Mouse (Mus musculus): ENCODE data around the gene Snrnp70. TPM values are rescaled to one million over a fixed set of nuclear protein-coding genes. Genes with fewer than 3 reads are reported as not detected.

Gene Snrnp70
- polyA plus RNA-seq, 1 experiment from 2014 or later, result 191 TPM

DNA sequence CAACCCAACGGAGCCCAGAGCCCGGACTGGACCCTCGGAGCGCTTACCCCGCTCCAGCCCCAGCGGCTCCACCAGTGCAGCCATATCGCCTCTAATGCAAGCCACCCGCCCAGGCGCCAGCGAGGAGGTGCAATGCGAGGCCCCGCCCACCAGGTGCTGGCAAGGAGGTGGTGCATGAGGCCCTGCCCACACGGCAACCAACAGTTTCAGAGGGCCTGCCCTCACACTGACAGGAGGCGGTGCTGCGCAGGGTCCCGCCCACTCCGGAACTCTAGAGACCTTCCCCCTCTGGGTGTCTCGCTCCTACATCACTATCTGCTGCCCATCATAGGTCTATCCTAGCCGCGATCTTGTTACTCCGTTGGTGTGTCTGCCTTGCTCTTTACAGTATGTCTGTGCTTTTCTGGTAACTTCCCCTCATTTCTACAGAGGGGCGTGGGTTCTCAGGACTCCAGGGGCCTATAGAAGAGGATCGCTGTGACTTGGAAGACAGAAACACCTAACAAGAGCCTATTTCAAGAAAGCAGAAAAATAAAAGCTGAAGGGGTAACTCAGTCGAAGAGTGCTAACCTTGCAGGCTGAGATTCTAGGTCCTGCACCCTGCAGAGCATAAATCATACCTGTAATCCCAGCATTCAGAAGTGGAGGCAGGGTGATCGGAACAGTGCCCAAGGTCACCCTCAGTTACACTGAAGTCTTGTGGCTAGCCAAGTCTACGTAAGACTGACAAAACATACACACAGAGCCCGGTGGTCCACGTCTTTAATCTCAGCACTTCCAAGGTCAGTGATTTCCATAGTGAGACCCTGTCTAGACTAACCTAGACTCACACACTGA lies 24.8 kb downstream of the Snrnp70 start, which contains the start of gene Lin7b:
TSS of gene Lin7b (minus strand) at position 109 of the 837 bp plus-strand sequence.
- Histone ChIP-seq H3K4me1 (replicated peaks; ENCODE audit: control insufficient read depth, insufficient read depth, low read length) (peaks cover 25% of the 10 kb centered on the region), H3K9ac (ENCODE audit: low read length) (peak within 1 kb of the TSS; percentile 59), H3K4me2 (ENCODE audit: low read depth, low read length) (peak within 1 kb of the TSS; percentile 97), H3K27ac (ENCODE audit: low read length) (no peak within 1 kb of the TSS), H3K9me3 (ENCODE audit: control insufficient read depth, low read length) (no peaks in the 10 kb centered on the region), H3K27me3 (ENCODE audit: control insufficient read depth, insufficient read depth, low read depth, low read length) (peaks cover 23% of the 10 kb centered on the region), H3K36me3 (ENCODE audit: control insufficient read depth, insufficient read depth, low read length) (peaks cover 16% of the 10 kb centered on the region), H3K4me3 (ENCODE audit: low read length) (peak within 1 kb of the TSS; percentile 60)
- WGBS, result 8% methylated on average over 28 of the region's 28 CpGs
- ATAC-seq (ENCODE audit: low read depth), result peak; percentile 67

DNA sequence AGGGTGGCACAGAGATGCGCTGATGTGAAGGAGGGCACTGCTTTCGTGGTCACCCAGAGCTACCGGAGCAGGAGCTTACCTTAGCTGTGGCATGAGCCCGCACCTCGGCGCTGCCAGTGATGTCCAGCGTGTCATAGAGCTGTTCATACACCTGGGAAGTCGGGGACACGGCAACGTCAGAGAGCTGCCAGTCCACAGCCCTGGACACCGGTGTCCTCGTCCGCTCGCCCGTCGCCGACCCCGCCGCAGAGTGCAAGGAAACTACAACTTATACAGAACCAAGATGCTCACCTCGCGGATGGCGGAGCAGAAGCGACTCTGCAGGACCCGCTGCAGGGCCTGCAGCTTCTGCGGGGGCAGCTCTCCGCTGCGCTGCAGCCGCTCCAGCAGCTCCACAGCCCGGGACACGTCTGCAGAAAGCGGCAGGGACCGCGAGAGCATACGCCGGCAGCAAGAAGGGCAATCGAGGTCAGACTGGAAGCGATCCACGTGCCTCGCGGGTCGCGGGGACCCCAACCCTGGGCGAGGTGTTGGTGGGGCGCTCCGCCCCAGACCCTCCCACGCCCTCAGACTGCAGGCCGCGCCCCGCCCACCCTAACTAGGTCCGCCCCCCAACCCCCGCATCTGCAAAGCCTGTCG lies 25.6 kb downstream of the Snrnp70 start:
- H3K9me3 ChIP-seq (ENCODE audit: control insufficient read depth, low read length), result no peaks in the 10 kb centered on the region
- no peak; the same call in 1 of the 2 replicates for ATAC-seq (ENCODE audit: low read depth)
- H3K4me1 ChIP-seq (replicated peaks; ENCODE audit: control insufficient read depth, insufficient read depth, low read length), result peaks cover 25% of the 10 kb centered on the region
- peaks cover 29% of the 10 kb centered on the region for H3K27me3 ChIP-seq (ENCODE audit: control insufficient read depth, insufficient read depth, low read depth, low read length)
- peak overlapping the region; percentile 60 for H3K4me3 ChIP-seq (ENCODE audit: low read length)
- H3K9ac ChIP-seq (ENCODE audit: low read length), result peak overlapping the region; percentile 59
- 6% methylated on average over 51 of the region's 52 CpGs for WGBS
- H3K36me3 ChIP-seq (ENCODE audit: control insufficient read depth, insufficient read depth, low read length), result peaks cover 13% of the 10 kb centered on the region
- H3K27ac ChIP-seq (ENCODE audit: low read length), result no peak overlapping the region
- peak overlapping the region; percentile 97 for H3K4me2 ChIP-seq (ENCODE audit: low read depth, low read length)

DNA sequence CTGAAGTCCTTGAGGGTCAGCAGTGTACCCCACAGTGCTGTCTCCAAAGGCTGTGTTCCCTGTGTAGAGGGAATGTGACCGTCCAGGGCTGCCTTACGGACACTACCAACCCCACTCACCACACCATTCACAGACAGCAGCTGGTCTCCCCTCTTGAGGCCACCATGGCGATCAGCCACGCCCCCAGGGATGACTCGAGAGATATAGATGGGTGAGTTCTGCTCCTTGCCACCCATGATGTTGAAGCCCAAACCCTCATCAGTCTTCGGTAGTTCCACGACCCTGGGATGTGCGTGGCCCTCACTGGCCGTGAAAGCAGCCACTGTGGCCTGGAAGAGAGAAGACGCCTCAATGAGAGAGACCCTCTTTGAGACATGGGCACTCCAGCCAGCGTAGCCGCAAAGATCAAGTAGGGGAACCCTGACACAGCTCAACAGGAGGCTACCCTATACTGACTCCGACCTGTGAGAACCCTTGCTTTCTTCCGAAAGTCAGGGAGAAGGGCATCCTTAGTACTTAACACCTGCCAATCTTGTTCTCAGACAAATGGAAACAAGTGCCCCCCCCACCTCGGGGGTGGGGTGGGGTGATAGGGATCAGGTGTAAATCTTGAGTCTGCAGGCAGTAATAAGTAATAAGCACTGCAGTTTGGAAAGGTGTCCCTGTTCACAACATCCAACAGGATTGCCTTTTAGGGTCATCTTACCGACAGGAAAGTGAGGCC lies 26.4 kb downstream of the Snrnp70 start:
- Histone ChIP-seq H3K27me3 (ENCODE audit: control insufficient read depth, insufficient read depth, low read depth, low read length) (peaks cover 32% of the 10 kb centered on the region), H3K9me3 (ENCODE audit: control insufficient read depth, low read length) (no peaks in the 10 kb centered on the region), H3K27ac (ENCODE audit: low read length) (no peak overlapping the region), H3K4me2 (ENCODE audit: low read depth, low read length) (no peak overlapping the region), H3K36me3 (ENCODE audit: control insufficient read depth, insufficient read depth, low read length) (peaks cover 10% of the 10 kb centered on the region; the same call in 1 of the 2 replicates), H3K9ac (ENCODE audit: low read length) (no peak overlapping the region), H3K4me3 (ENCODE audit: low read length) (no peak overlapping the region), H3K4me1 (replicated peaks; ENCODE audit: control insufficient read depth, insufficient read depth, low read length) (peaks cover 25% of the 10 kb centered on the region)
- ATAC-seq (ENCODE audit: low read depth), result no peak
- 66% methylated on average over 16 of the region's 16 CpGs for WGBS

DNA sequence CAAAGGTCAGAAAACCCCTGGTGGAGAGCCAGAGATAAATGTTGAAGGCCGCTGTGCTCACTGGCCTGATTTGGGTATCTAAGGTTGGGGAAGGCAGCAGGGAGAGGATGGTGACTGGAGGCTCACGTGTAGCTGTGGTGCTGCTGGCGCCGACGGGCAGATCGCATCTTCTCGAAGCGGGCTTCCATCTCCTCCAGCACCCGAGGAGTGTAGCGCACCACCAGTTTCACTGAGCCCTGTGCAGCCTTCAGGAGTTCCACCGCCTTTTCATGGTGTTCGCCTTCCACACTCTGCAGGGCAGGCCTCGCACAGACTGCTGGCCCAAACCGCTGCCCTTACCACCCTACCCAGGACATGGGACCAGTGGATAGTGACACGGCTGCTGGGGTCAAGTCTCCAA lies 27.4 kb downstream of the Snrnp70 start:
- no peak for ATAC-seq (ENCODE audit: low read depth)
- Histone ChIP-seq H3K4me3 (ENCODE audit: low read length) (no peak overlapping the region), H3K27me3 (ENCODE audit: control insufficient read depth, insufficient read depth, low read depth, low read length) (peaks cover 39% of the 10 kb centered on the region), H3K4me2 (ENCODE audit: low read depth, low read length) (no peak overlapping the region), H3K9ac (ENCODE audit: low read length) (no peak overlapping the region; the same call in none of the 2 replicates), H3K9me3 (ENCODE audit: control insufficient read depth, low read length) (no peaks in the 10 kb centered on the region), H3K27ac (ENCODE audit: low read length) (no peak overlapping the region), H3K4me1 (replicated peaks; ENCODE audit: control insufficient read depth, insufficient read depth, low read length) (peaks cover 25% of the 10 kb centered on the region), H3K36me3 (ENCODE audit: control insufficient read depth, insufficient read depth, low read length) (peaks cover 5% of the 10 kb centered on the region; the same call in 1 of the 2 replicates)
- 80% methylated on average over 15 of the region's 15 CpGs for WGBS

DNA sequence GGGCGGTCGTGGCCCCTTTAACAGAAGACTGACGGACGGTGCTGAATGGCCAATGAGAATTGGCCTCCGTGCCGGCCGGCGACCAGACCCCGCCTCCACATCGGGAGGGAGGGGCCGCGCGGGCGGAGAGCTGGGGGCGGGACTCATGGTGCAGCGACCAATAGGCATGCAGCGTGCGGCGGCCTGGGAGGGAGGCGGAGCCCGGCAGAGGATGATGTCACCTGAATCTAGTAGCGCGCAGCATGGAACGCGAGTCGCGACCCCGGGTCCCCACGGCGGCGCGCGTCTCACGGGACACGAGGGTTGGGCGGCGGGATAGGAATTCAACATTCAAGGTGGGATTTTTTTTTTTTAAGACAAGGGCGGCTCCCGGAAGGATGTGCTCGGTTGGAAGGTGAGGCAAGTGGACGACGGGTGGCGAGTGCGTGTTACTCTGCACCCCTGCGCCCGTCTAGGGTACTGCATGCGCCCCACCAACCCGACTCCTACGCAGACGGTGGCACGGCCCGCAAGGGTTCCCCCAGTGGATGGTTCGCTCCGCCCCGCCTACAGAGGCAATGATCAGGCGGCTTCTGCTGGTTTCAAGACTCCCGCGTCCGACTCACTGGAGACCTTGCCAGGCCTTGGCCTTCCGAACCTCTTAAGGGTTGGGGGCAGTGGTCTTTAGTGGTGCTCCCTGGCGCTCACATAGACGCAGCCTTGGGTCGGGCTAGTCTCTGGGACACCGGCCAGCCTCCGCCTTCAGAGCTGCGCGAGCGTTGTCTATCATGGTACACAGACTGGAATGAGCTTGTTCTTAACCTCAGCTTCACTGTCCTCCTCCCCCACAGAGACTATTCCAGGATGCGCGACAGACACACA lies 28.3 kb downstream of the Snrnp70 start:
- Histone ChIP-seq H3K36me3 (ENCODE audit: control insufficient read depth, insufficient read depth, low read length) (no peaks in the 10 kb centered on the region), H3K4me2 (ENCODE audit: low read depth, low read length) (peak overlapping the region; percentile 99), H3K27ac (ENCODE audit: low read length) (no peak overlapping the region), H3K9ac (ENCODE audit: low read length) (peak overlapping the region; percentile 70), H3K4me3 (ENCODE audit: low read length) (peak overlapping the region; percentile 64), H3K4me1 (replicated peaks; ENCODE audit: control insufficient read depth, insufficient read depth, low read length) (peaks cover 30% of the 10 kb centered on the region), H3K27me3 (ENCODE audit: control insufficient read depth, insufficient read depth, low read depth, low read length) (peaks cover 48% of the 10 kb centered on the region), H3K9me3 (ENCODE audit: control insufficient read depth, low read length) (no peaks in the 10 kb centered on the region)
- under 1% methylated on average over 61 of the region's 70 CpGs for WGBS
- peak; percentile 93 for ATAC-seq (ENCODE audit: low read depth)

DNA sequence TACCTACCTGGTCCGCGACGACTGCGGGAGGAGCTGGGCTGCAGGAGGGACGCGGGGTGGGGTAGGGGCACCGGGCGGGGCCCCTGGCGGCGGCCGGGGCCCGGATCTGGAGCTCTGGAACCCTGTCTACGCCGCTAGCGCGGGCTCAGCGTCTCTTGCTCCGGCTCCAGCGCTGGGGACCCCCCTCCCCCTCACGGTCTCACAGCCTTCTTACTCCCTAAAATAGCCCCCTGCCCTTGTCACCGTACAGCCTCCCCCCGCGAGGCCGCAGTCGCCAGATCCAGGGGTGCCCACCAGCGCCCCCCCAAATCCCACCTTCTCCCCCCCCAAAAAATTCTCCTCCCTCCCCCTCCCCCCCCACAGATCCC lies 28.9 kb downstream of the Snrnp70 start, which contains the start of gene Ppfia3:
TSS of gene Ppfia3 (minus strand) at position 368 of the 368 bp plus-strand sequence.
- Histone ChIP-seq H3K4me3 (ENCODE audit: low read length) (peak within 1 kb of the TSS; percentile 64), H3K9me3 (ENCODE audit: control insufficient read depth, low read length) (no peaks in the 10 kb centered on the region), H3K27me3 (ENCODE audit: control insufficient read depth, insufficient read depth, low read depth, low read length) (peaks cover 54% of the 10 kb centered on the region), H3K9ac (ENCODE audit: low read length) (peak within 1 kb of the TSS; percentile 70), H3K4me2 (ENCODE audit: low read depth, low read length) (peak within 1 kb of the TSS; percentile 99), H3K4me1 (replicated peaks; ENCODE audit: control insufficient read depth, insufficient read depth, low read length) (peaks cover 35% of the 10 kb centered on the region), H3K36me3 (ENCODE audit: control insufficient read depth, insufficient read depth, low read length) (no peaks in the 10 kb centered on the region), H3K27ac (ENCODE audit: low read length) (no peak within 1 kb of the TSS)
- peak; percentile 21 for ATAC-seq (ENCODE audit: low read depth)
- 2% methylated on average over 24 of the region's 26 CpGs for WGBS

DNA sequence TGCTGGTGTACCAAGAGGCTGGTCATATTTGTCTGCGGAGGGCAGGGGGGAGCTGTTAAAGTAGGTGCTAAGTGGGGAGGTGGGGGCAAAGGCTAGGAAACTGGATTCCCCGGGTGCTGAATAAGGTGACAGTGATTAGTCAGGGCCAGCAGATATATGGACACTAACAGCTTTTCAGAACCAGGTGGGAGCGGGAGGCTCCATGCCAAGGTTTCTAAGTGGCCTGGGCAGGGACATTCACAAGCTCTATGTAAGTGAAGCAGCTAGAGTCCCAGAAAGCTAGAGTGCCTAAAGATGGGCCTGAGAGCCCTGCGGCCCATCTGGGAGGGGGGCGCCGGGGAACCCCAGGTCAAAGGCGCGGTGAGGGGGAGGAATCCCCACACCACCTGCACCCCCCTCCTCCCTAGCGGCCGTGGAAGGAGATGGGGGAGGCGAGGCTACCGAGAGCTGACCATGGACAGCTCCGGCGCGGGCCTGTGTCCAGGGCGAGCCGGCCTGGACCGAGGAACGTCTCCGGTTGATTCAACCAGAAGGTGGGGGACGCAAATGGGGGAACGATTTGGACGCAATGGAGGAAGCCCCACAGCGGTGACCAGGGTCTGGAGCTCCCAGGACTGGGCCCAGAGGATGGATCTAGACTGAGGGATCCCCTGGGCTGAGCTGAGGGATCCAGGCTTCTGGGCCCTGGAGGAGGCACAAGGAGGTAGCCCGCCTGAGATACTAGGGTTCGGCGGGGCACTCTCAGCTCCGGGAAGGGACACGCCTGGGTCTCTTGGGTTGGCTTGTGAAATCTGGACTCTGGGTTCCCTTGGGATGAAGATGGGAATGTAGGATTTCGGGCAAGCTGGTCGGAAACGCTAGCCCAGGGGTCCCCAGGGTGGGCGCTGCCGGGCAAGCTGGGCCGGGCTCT lies 29.5 kb downstream of the Snrnp70 start:
- no peak overlapping the region for H3K27ac ChIP-seq (ENCODE audit: low read length)
- no peaks in the 10 kb centered on the region for H3K9me3 ChIP-seq (ENCODE audit: control insufficient read depth, low read length)
- H3K9ac ChIP-seq (ENCODE audit: low read length), result peak overlapping the region; percentile 70
- H3K27me3 ChIP-seq (ENCODE audit: control insufficient read depth, insufficient read depth, low read depth, low read length), result peaks cover 58% of the 10 kb centered on the region
- WGBS, result 3% methylated on average over 34 of the region's 35 CpGs
- H3K4me2 ChIP-seq (ENCODE audit: low read depth, low read length), result peak overlapping the region; percentile 99
- no peak for ATAC-seq (ENCODE audit: low read depth)
- peaks cover 38% of the 10 kb centered on the region for H3K4me1 ChIP-seq (replicated peaks; ENCODE audit: control insufficient read depth, insufficient read depth, low read length)
- H3K36me3 ChIP-seq (ENCODE audit: control insufficient read depth, insufficient read depth, low read length), result no peaks in the 10 kb centered on the region
- peak overlapping the region; percentile 64 for H3K4me3 ChIP-seq (ENCODE audit: low read length)

DNA sequence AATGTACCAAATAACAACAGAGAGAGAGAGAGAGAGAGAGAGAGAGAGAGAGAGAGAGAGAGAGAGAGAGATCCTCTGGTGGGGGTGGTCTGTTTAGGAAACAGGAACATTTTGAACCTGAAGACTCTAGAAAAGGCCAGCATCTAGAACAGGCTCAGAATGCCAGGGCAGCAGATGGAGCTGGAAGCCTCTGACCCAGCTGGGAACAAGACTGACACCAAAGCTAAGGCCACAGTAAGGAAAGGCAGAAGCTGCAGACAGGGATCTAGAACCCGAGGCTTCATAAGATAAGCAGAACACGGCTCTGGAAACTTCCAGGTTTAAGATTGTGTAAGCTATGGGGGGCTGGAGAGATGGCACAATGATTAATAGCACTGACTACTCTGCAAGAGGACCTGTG lies 31.6 kb downstream of the Snrnp70 start:
- no peak overlapping the region for H3K9ac ChIP-seq (ENCODE audit: low read length)
- H3K36me3 ChIP-seq (ENCODE audit: control insufficient read depth, insufficient read depth, low read length), result no peaks in the 10 kb centered on the region
- H3K27ac ChIP-seq (ENCODE audit: low read length), result no peak overlapping the region
- no peak overlapping the region for H3K4me3 ChIP-seq (ENCODE audit: low read length)
- ATAC-seq (ENCODE audit: low read depth), result no peak
- no peak overlapping the region for H3K4me2 ChIP-seq (ENCODE audit: low read depth, low read length)
- H3K27me3 ChIP-seq (ENCODE audit: control insufficient read depth, insufficient read depth, low read depth, low read length), result peaks cover 62% of the 10 kb centered on the region
- H3K4me1 ChIP-seq (replicated peaks; ENCODE audit: control insufficient read depth, insufficient read depth, low read length), result peaks cover 28% of the 10 kb centered on the region
- H3K9me3 ChIP-seq (ENCODE audit: control insufficient read depth, low read length), result no peaks in the 10 kb centered on the region
- WGBS, result 77% methylated on average over 2 of the region's 2 CpGs
